Mouse (Mus musculus) stomach, embryonic 14.5 days (tissue): Measurements from ENCODE around the gene H2-Q6. TPM values are rescaled to one million over a fixed set of nuclear protein-coding genes. Genes with fewer than 3 reads are reported as not detected.
"Not testable (repeated sequence)": the region's sequence is repeated elsewhere in the genome, so short reads cannot be mapped to it uniquely, and the experiment has no call there.

Experiments
- ATAC-seq: fragments of 200-750 bp; cut with Nextera tagmentation; 2 replicates; pipeline ENCODE4 v1.8.0; 2017; ENCODE audit warnings: low read depth, moderate TSS enrichment; ENCODE audit not compliant: insufficient number of reproducible peaks, insufficient read depth, low FRiP score
- H3K27ac ChIP-seq: fragments of 300-500 bp; sonication (generic); 2 replicates; pipeline ENCODE4 v1.5.1; 2014; ENCODE audit warnings: mild to moderate bottlenecking, low read length, moderate library complexity, mixed read lengths
- H3K27me3 ChIP-seq: fragments of 300-500 bp; sonication (generic); 2 replicates; pipeline ENCODE4 v1.6.1; 2014; ENCODE audit warnings: low read length, control low read depth, mixed read lengths; ENCODE audit not compliant: control insufficient read depth, insufficient read depth
- H3K36me3 ChIP-seq: fragments of 300-500 bp; sonication (generic); 2 replicates; pipeline ENCODE4 v1.6.1; 2014; ENCODE audit warnings: mild to moderate bottlenecking, control low read depth, low read length, moderate library complexity, mixed read lengths; ENCODE audit not compliant: control insufficient read depth, insufficient read depth
- H3K4me1 ChIP-seq: fragments of 300-500 bp; sonication (generic); 2 replicates; pipeline ENCODE4 v1.6.1; 2014; ENCODE audit warnings: low read length, control low read depth, mixed read lengths; ENCODE audit not compliant: control insufficient read depth, insufficient read depth
- H3K4me2 ChIP-seq: fragments of 300-500 bp; sonication (generic); replicated peaks from 2 replicates; pipeline ENCODE4 v1.6.1; 2014; ENCODE audit warnings: low read depth, low read length, control low read depth
- H3K4me3 ChIP-seq: fragments of 300-500 bp; sonication (generic); 2 replicates; pipeline ENCODE4 v1.5.1; 2014; ENCODE audit warnings: low read depth, low read length, control low read depth
- H3K9ac ChIP-seq: fragments of 300-500 bp; sonication (generic); replicated peaks from 2 replicates; pipeline ENCODE4 v1.6.1; 2014; ENCODE audit warnings: low read depth, mild to moderate bottlenecking, control low read depth, low read length, moderate library complexity, mixed read lengths
- H3K9me3 ChIP-seq: fragments of 300-500 bp; sonication (generic); 2 replicates; pipeline ENCODE4 v1.6.1; 2016; ENCODE audit warnings: low read depth, low read length, control low read depth; ENCODE audit not compliant: control insufficient read depth
- WGBS: fragments of 180-500 bp; shearing (Covaris S2); extraction: QIAGEN DNeasy Blood & Tissue Kit; methylation state at CpG from one replicate; pipeline ENCODE4 v1.1.7; 2014; 5-methylcytosine and 5-hydroxymethylcytosine counted together
- polyA plus RNA-seq: library from polyadenylated mRNA; unstranded; fragments of >200 nt; fragmentation: Nextera tagmentation; extraction: Ambion mirVana; gene quantifications from 2 replicates; pipeline ENCODE4 v1.2.1, GENCODE M21; 2014

H2-Q6 gene
- polyA plus RNA-seq, 1 experiment from 2014 or later, result 0.30 TPM

DNA sequence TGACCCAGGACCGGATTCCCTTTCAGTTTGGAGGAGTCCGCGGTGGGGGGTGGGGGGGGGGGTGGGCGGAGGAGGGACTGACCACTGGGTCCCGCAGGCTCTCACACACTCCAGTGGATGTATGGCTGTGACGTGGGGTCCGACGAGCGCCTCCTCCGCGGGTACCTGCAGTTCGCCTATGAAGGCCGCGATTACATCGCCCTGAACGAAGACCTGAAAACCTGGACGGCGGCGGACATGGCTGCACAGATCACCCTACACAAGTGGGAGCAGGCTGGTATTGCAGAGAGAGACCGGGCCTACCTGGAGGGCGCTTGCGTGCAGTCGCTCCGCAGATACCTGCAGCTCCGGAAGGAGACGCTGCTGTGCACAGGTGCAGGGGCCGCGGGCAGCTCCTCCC, 824 bp downstream of the H2-Q6 start:
- not testable (repeated sequence) for H3K9ac ChIP-seq, H3K9me3 ChIP-seq, H3K36me3 ChIP-seq, H3K27ac ChIP-seq, H3K4me1 ChIP-seq, H3K27me3 ChIP-seq
- Histone ChIP-seq H3K4me3 (peak overlapping the region; percentile 28; the same call in 1 of the 2 replicates), H3K4me2 (peak overlapping the region; percentile 59)
- 15% methylated on average over 28 of the region's 28 CpGs for WGBS
- ATAC-seq, result 0 out of 2 replicates have a peak, but pooled peaks have one; percentile 33

DNA sequence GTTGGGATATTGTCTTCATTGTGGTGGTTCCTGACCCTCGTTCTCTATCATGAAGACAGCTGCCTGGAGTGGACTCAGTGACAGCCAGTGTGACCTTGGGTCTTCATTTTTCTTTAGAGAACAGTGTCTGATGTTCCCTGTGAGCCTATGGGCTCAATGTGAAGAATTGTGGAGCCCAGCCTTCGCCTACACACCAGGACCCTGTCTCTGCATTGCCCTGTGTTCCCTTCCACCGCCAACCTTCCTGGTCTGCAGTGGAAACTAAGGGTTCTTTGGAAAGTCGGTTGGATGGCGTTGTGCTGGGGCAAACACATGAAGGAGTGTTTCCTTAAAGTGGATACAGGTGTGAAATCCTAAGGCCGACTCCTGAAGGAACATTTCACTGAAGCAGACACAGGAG, 4.2 kb downstream of the H2-Q6 start:
- H3K9ac ChIP-seq, H3K36me3 ChIP-seq, H3K9me3 ChIP-seq, H3K27ac ChIP-seq, H3K4me3 ChIP-seq, H3K4me2 ChIP-seq, ATAC-seq, H3K4me1 ChIP-seq, H3K27me3 ChIP-seq: not testable (repeated sequence)
- 87% methylated on average over 6 of the region's 6 CpGs for WGBS

DNA sequence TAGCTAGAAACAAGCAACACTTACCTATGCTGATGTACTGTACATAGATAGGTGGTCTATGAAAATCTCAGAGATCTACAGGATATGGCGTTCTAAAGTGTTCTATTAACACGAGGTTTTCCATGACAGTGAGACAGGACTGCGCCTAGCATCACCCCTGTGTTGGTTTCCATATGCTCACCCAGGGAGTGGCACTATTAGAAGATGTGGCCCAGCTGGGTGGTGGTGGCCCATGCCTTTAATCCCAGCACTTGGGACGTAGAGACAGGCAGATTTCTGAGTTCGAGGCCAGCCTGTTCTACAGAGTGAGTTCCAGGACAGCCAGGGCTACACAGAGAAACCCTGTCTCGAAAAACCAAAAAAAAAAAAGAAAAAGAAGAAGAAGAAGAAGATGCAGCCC, 6.0 kb downstream of the H2-Q6 start:
- H3K27ac ChIP-seq, H3K9ac ChIP-seq, H3K27me3 ChIP-seq, H3K4me1 ChIP-seq, H3K36me3 ChIP-seq, ATAC-seq, H3K4me3 ChIP-seq, H3K4me2 ChIP-seq, H3K9me3 ChIP-seq: not testable (repeated sequence)
- WGBS, result 88% methylated on average over 6 of the region's 6 CpGs

DNA sequence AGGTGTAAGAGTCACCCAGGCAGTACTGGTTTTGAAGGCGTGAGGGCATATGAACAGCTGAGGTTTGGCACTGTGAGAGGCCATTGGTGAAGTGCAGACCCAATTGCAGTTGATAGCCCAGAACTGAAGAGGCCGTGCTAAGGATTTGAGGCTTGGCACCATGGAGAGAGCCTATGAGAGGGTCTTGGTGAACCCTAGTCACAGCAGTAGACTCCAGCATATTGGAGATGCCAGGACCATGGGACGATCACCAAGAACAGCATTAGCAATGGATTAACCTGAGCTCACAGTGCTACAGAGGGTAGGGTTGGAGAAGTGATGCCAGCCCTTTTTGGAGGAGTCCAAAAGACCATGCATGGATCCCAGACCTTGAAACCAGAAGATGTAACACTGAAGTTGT, 7.5 kb downstream of the H2-Q6 start:
- H3K9ac ChIP-seq, H3K27ac ChIP-seq, H3K9me3 ChIP-seq, H3K4me1 ChIP-seq, H3K4me2 ChIP-seq, H3K4me3 ChIP-seq, ATAC-seq, H3K27me3 ChIP-seq, H3K36me3 ChIP-seq: not testable (repeated sequence)
- 83% methylated on average over 3 of the region's 3 CpGs for WGBS

DNA sequence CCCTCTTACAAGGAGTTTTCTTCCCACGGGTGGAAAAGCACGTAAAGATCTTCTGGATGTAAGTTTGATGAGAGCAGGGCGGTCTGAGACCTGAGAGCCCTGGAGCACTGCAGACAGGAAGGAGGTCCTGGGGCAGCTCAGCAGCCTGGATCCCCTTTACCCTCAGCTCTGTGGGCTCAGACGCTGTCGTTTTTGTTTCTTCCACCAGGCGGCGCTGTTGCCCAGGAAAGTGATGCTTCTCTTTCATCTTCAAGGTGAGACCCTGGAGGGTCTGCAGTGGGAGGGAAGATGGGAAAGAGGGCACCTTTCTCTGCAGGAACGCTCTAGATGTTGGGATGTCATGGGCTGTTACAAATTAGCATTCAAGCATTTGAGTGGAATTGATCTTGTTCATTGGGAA, 10.2 kb downstream of the H2-Q6 start:
- H3K27ac ChIP-seq, ATAC-seq, H3K36me3 ChIP-seq, H3K9me3 ChIP-seq, H3K27me3 ChIP-seq, H3K9ac ChIP-seq, H3K4me1 ChIP-seq, H3K4me3 ChIP-seq, H3K4me2 ChIP-seq: not testable (repeated sequence)
- WGBS, result 10% methylated on average over 8 of the region's 8 CpGs

DNA sequence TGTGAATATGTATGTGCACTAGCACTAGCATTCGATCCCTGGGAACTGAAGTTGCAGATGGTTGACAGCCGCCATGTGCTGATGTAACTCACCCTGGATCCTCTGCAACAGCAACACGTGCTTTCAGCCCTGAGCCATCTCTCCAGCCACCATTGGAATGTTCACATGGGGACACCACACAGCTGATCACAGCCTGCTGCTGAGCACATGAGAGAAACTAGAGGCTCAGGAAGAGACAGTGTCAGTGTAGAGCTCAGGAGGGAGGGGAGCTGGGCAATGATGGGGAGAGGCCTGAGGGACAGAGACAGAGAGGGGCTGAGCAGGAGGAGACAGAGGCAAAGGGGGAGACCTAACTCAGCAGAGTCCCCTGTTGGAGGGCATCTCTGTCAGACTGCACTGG, 10.9 kb downstream of the H2-Q6 start:
- not testable (repeated sequence) for H3K4me2 ChIP-seq, H3K27me3 ChIP-seq, H3K4me1 ChIP-seq, H3K9ac ChIP-seq, H3K9me3 ChIP-seq, H3K36me3 ChIP-seq, H3K4me3 ChIP-seq, H3K27ac ChIP-seq, ATAC-seq
- 78% methylated on average over 3 of the region's 3 CpGs for WGBS

DNA sequence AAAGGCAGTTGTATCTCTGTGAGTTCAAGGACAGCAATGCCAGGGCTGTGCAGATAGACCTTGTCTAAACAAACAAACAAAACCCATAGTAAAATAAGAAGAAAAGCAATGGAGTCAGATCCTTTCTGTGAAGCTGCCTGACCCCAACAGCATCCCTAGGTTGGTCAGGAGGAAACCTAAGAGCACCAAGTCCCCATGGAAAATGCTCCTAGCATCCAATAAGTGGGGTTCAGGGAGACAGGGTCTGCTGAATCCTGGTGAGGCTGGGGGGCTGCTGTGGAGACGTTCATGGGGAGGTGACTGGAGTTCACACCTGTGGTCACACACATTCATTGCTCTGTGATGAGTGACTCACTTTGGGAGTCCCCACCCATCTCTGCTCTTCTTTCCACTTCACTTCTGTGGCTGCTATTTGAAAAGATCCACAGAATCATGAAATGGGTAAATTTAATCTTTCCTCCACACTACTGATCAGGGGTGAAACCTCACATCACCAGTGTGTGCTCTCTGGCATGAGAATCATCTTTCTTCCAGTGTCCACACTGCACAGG, 12.8 kb downstream of the H2-Q6 start:
- not testable (repeated sequence) for H3K4me1 ChIP-seq, H3K4me2 ChIP-seq, H3K9ac ChIP-seq, ATAC-seq, H3K27ac ChIP-seq, H3K9me3 ChIP-seq, H3K36me3 ChIP-seq, H3K27me3 ChIP-seq, H3K4me3 ChIP-seq
- WGBS, result 46% methylated on average over 1 of the region's 1 CpGs

DNA sequence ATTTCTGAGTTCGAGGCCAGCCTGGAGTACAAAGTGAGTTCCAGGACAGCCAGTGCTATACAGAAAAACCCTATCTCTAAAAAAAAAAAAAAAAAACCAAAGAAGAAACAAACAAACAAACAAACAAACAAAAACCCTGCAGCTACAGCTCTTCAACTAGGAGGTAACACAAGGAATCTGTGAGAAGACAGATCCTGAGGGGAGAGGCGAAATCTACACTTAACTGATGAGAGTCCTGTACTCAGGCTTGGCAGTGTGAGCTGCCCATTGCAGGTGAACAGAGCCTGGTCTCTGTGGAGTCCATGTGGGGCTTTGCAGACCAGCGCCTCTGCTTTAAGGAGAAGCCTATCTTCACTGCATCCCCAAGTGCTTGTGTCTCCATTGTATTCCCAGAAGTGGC, 13.7 kb downstream of the H2-Q6 start:
- not testable (repeated sequence) for H3K4me3 ChIP-seq, H3K27ac ChIP-seq, H3K9me3 ChIP-seq, ATAC-seq, H3K9ac ChIP-seq, H3K4me1 ChIP-seq, H3K27me3 ChIP-seq, H3K36me3 ChIP-seq, H3K4me2 ChIP-seq
- WGBS, result 63% methylated on average over 1 of the region's 3 CpGs

DNA sequence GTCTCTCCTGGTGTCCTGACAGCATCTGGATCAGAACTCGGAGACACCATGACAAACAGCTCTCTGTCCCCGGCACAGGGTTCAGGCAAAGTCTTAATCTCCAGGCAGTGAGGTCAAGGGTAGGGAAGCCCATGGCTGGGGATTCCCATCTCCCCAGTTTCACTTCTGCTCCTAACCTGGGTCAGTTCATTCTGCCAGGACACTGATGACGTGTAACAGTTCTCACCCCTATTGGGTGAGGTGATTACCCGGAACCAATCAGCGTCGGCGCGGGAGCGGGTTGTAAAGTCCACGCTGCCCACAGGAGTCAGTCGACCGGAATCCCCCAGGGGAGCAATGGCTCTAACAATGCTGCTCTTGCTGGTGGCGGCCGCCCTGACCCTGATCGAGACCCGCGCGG, 14.2 kb downstream of the H2-Q6 start, which contains the start of gene H2-Q7:
TSS of gene H2-Q7 (plus strand) at position 271 of the 400 bp plus-strand sequence.
- not testable (repeated sequence) for H3K4me1 ChIP-seq, H3K27me3 ChIP-seq, H3K27ac ChIP-seq, H3K9me3 ChIP-seq, H3K36me3 ChIP-seq
- peak; percentile 90 for ATAC-seq
- H3K4me3 ChIP-seq, result peak within 1 kb of the TSS; percentile 43
- H3K4me2 ChIP-seq, result peak within 1 kb of the TSS; percentile 84
- peak within 1 kb of the TSS; percentile 7; the same call in 1 of the 2 replicates for H3K9ac ChIP-seq
- 4% methylated on average over 14 of the region's 18 CpGs for WGBS
